Comparison of ENCODE assay signal across 13 mouse cellular contexts in genomic region chr19:5409068-5409467, GRCm38 (mm10). TPM values are rescaled to one million over a fixed set of nuclear protein-coding genes. Genes with fewer than 3 reads are reported as not detected.
A peak's percentile ranks its signal among the peaks of the same experiment; 100 is the strongest.
DNase-seq lines count a peak whose midpoint lies in the region; ATAC-seq lines count a peak whose summit lies in the region.
"Had no signal": no experiment of that assay in that cellular context is flagged by ENCODE, and none has a peak within 500 bp of the region (broad histone marks: within the 10 kb centered on the region; RNA-seq: fewer than 3 reads in every experiment).

No protein-coding gene starts in this region.

- no peak overlapping the region for H3K9ac ChIP-seq in embryonic facial prominence, embryonic 14.5 days (ENCODE audit: low read depth, low read length)
- H3K9ac ChIP-seq in liver, embryonic 15.5 days: 0 out of 2 replicates have a peak overlapping the region, but pooled peaks have one; percentile 9
- no peak overlapping the region for H3K9ac ChIP-seq in neural tube, embryonic 15.5 days (replicated peaks)
- H3K9ac ChIP-seq: hindbrain, embryonic 13.5 days; neural tube, embryonic 12.5 days had no signal

- peaks cover 13% of the 10 kb centered on the region for H3K4me1 ChIP-seq in embryonic facial prominence, embryonic 14.5 days (ENCODE audit: control insufficient read depth, insufficient read depth, low read length)
- H3K4me1 ChIP-seq in liver, embryonic 15.5 days (replicated peaks): peaks cover 38% of the 10 kb centered on the region
- H3K4me1 ChIP-seq in neural tube, embryonic 15.5 days: peaks cover 15% of the 10 kb centered on the region

- no peaks in the 10 kb centered on the region for H3K27me3 ChIP-seq in embryonic facial prominence, embryonic 14.5 days (replicated peaks; ENCODE audit: control insufficient read depth, insufficient read depth, low read length)
- no peaks in the 10 kb centered on the region for H3K27me3 ChIP-seq in liver, embryonic 15.5 days
- H3K27me3 ChIP-seq in neural tube, embryonic 15.5 days (replicated peaks): no peaks in the 10 kb centered on the region
- H3K27me3 ChIP-seq: hindbrain, embryonic 13.5 days; neural tube, embryonic 12.5 days had no signal

- WGBS in embryonic facial prominence, embryonic 14.5 days: 37% methylated on average over 5 of the region's 5 CpGs
- WGBS in liver, embryonic 15.5 days (ENCODE audit: insufficient replicate concordance): 67% methylated on average over 5 of the region's 5 CpGs
- WGBS in neural tube, embryonic 15.5 days: 86% methylated on average over 5 of the region's 5 CpGs

- intact Hi-C loops in left cerebral cortex, postnatal 14 days (cut with DNase I): no loop called here

- no peaks in the 10 kb centered on the region for H3K9me3 ChIP-seq in embryonic facial prominence, embryonic 14.5 days (ENCODE audit: control insufficient read depth, low read length)
- no peaks in the 10 kb centered on the region for H3K9me3 ChIP-seq in liver, embryonic 15.5 days (replicated peaks)
- H3K9me3 ChIP-seq in neural tube, embryonic 15.5 days (replicated peaks): no peaks in the 10 kb centered on the region
- H3K9me3 ChIP-seq: hindbrain, embryonic 13.5 days; neural tube, embryonic 12.5 days had no signal

- peak; percentile 64 for DNase-seq in kidney, postnatal 10 days
- DNase-seq in kidney, postnatal 25 days: no peak
- peak; percentile 91 for DNase-seq in NIH3T3 (ENCODE audit: low read depth)
- DNase-seq in embryonic facial prominence, embryonic 14.5 days (ENCODE audit: low spot score): peak; percentile 40
- DNase-seq in right cerebral cortex, adult 2 months (ENCODE audit: low spot score in 2 of 2): no peak
- no peak for DNase-seq in left cerebral cortex, postnatal 14 days (ENCODE audit: low spot score in 2 of 2)
- DNase-seq: right cerebral cortex, postnatal 4 days; thymus, postnatal 4 days had no signal

- ATAC-seq in embryonic facial prominence, embryonic 14.5 days (ENCODE audit: low read depth): no peak
- ATAC-seq in liver, embryonic 15.5 days (ENCODE audit: insufficient read depth): no peak
- ATAC-seq in neural tube, embryonic 15.5 days (ENCODE audit: low FRiP score): no peak

- no peak overlapping the region for H3K4me3 ChIP-seq in embryonic facial prominence, embryonic 14.5 days (ENCODE audit: low read depth, low read length)
- H3K4me3 ChIP-seq in liver, embryonic 15.5 days (replicated peaks): no peak overlapping the region; the same call in 1 of the 2 replicates
- no peak overlapping the region for H3K4me3 ChIP-seq in neural tube, embryonic 15.5 days (replicated peaks)
- H3K4me3 ChIP-seq: hindbrain, embryonic 13.5 days; neural tube, embryonic 12.5 days had no signal

- H3K4me2 ChIP-seq in embryonic facial prominence, embryonic 14.5 days (ENCODE audit: low read depth, low read length): no peak overlapping the region
- H3K4me2 ChIP-seq in liver, embryonic 15.5 days: no peak overlapping the region
- H3K4me2 ChIP-seq in neural tube, embryonic 15.5 days: no peak overlapping the region
- H3K4me2 ChIP-seq: hindbrain, embryonic 13.5 days; neural tube, embryonic 12.5 days had no signal

- H3K36me3 ChIP-seq in embryonic facial prominence, embryonic 14.5 days (ENCODE audit: control insufficient read depth, insufficient read depth, low read length): no peaks in the 10 kb centered on the region
- H3K36me3 ChIP-seq in liver, embryonic 15.5 days (replicated peaks): 0 out of 2 replicates have a peak, but pooled peaks cover 8% of the 10 kb centered on the region
- no peaks in the 10 kb centered on the region for H3K36me3 ChIP-seq in neural tube, embryonic 15.5 days
- H3K36me3 ChIP-seq: hindbrain, embryonic 13.5 days; neural tube, embryonic 12.5 days had no signal

- H3K27ac ChIP-seq in embryonic facial prominence, embryonic 14.5 days (replicated peaks; ENCODE audit: low read depth, low read length): no peak overlapping the region
- H3K27ac ChIP-seq in liver, embryonic 15.5 days (replicated peaks): peak overlapping the region; percentile 99
- H3K27ac ChIP-seq in neural tube, embryonic 15.5 days (replicated peaks): no peak overlapping the region
- H3K27ac ChIP-seq: hindbrain, embryonic 13.5 days; neural tube, embryonic 12.5 days had no signal

RNA-seq across cellular contexts. Expression of gene Tsga10ip, which starts 6.7 kb away (rescaled TPM):
- polyA plus RNA-seq in embryonic facial prominence, embryonic 14.5 days (2014; fragmentation: Nextera tagmentation; extraction: Ambion mirVana): 0.53 TPM in 1 of 2 replicates, not detected in the other
- 0.46 TPM in 1 of 2 replicates, not detected in the other for polyA plus RNA-seq in liver, embryonic 15.5 days (2015; fragmentation: Nextera tagmentation; extraction: Ambion mirVana)
- 0.59 TPM in 1 of 2 replicates, not detected in the other for polyA plus RNA-seq in neural tube, embryonic 15.5 days (2015; fragmentation: Nextera tagmentation; extraction: Ambion mirVana)
- total RNA-seq in left cerebral cortex, postnatal 14 days (2021): under 1 TPM in 1 of 2 experiments, not detected in 1; 0.29 TPM
- total RNA-seq: megakaryocyte-erythroid progenitor cell, adult 5-6 weeks had no signal

RNA-seq across cellular contexts. Expression of gene Drap1, which starts 15.7 kb away (rescaled TPM):
- 191 and 195 TPM in 2 replicates for polyA plus RNA-seq in embryonic facial prominence, embryonic 14.5 days (2014; fragmentation: Nextera tagmentation; extraction: Ambion mirVana)
- polyA plus RNA-seq in liver, embryonic 15.5 days (2015; fragmentation: Nextera tagmentation; extraction: Ambion mirVana): 61.1 and 64.6 TPM in 2 replicates
- polyA plus RNA-seq in neural tube, embryonic 15.5 days (2015; fragmentation: Nextera tagmentation; extraction: Ambion mirVana): 300 and 329 TPM in 2 replicates
- total RNA-seq in left cerebral cortex, postnatal 14 days (2021): 100 to 1,000 TPM; 168 to 192 TPM

RNA-seq across cellular contexts. Expression of gene AI837181, which starts 15.9 kb away (rescaled TPM):
- polyA plus RNA-seq in embryonic facial prominence, embryonic 14.5 days (2014; fragmentation: Nextera tagmentation; extraction: Ambion mirVana): 51.1 and 56.1 TPM in 2 replicates
- polyA plus RNA-seq in liver, embryonic 15.5 days (2015; fragmentation: Nextera tagmentation; extraction: Ambion mirVana): 17.6 and 19.8 TPM in 2 replicates
- 84.7 and 87.3 TPM in 2 replicates for polyA plus RNA-seq in neural tube, embryonic 15.5 days (2015; fragmentation: Nextera tagmentation; extraction: Ambion mirVana)
- 10 to 100 TPM; 60.8 to 63.3 TPM for total RNA-seq in left cerebral cortex, postnatal 14 days (2021)

RNA-seq across cellular contexts. Expression of gene Sart1, which starts 20.6 kb away (rescaled TPM):
- 50.3 and 65.9 TPM in 2 replicates for polyA plus RNA-seq in embryonic facial prominence, embryonic 14.5 days (2014; fragmentation: Nextera tagmentation; extraction: Ambion mirVana)
- 26.5 and 31.5 TPM in 2 replicates for polyA plus RNA-seq in liver, embryonic 15.5 days (2015; fragmentation: Nextera tagmentation; extraction: Ambion mirVana)
- polyA plus RNA-seq in neural tube, embryonic 15.5 days (2015; fragmentation: Nextera tagmentation; extraction: Ambion mirVana): 66.5 and 72.8 TPM in 2 replicates
- total RNA-seq in left cerebral cortex, postnatal 14 days (2021): 10 to 100 TPM; 84.0 to 85.4 TPM

RNA-seq across cellular contexts. Expression of gene Fosl1, which starts 38.3 kb away (rescaled TPM):
- not detected in 2 replicates for polyA plus RNA-seq in embryonic facial prominence, embryonic 14.5 days (2014; fragmentation: Nextera tagmentation; extraction: Ambion mirVana)
- polyA plus RNA-seq in liver, embryonic 15.5 days (2015; fragmentation: Nextera tagmentation; extraction: Ambion mirVana): not detected in 2 replicates
- polyA plus RNA-seq in neural tube, embryonic 15.5 days (2015; fragmentation: Nextera tagmentation; extraction: Ambion mirVana): 0.45 TPM in 1 of 2 replicates, not detected in the other
- total RNA-seq in left cerebral cortex, postnatal 14 days (2021): not detected
- polyA plus RNA-seq: hindbrain, embryonic 13.5 days; neural tube, embryonic 12.5 days had no signal

Comparison
In these comparisons a context has a peak if more than half of its experiments do, and no peak if none do; other contexts are left out.
1. DNase-seq: peak in kidney, postnatal 10 days (single experiment), NIH3T3 (single experiment) and embryonic facial prominence, embryonic 14.5 days (single experiment); none in kidney, postnatal 25 days (0 of 2), right cerebral cortex, adult 2 months (0 of 2) and left cerebral cortex, postnatal 14 days (0 of 2).